Mouse (Mus musculus): ENCODE data around the gene Cnnm2. TPM values are rescaled to one million over a fixed set of nuclear protein-coding genes. Genes with fewer than 3 reads are reported as not detected.

The Cnnm2 gene
- total RNA-seq, 2 experiments from 2014 or later, result 2.4 to 6.9 TPM

GRCm38 (mm10) chr19:46877886-46878285 lies 116.5 kb downstream of the Cnnm2 start:
- ATAC-seq (ENCODE audit: poor library complexity, severe bottlenecking), result no peak

- ATAC-seq (ENCODE audit: poor library complexity, severe bottlenecking), result peak; percentile 59
Observed at GRCm38 (mm10) chr19:46878346-46878745, 117.0 kb downstream of the Cnnm2 start.

- ATAC-seq (ENCODE audit: poor library complexity, severe bottlenecking), result no peak
Observed at GRCm38 (mm10) chr19:46879876-46880275, 118.5 kb downstream of the Cnnm2 start.

GRCm38 (mm10) chr19:46885365-46885764 lies 124.0 kb downstream of the Cnnm2 start:
- ATAC-seq (ENCODE audit: poor library complexity, severe bottlenecking), result no peak

- no peak for ATAC-seq (ENCODE audit: poor library complexity, severe bottlenecking)
Observed at GRCm38 (mm10) chr19:46886826-46887225, 125.4 kb downstream of the Cnnm2 start.

GRCm38 (mm10) chr19:46887811-46888527 lies 126.6 kb downstream of the Cnnm2 start:
- ATAC-seq (ENCODE audit: poor library complexity, severe bottlenecking), result peak; percentile 76

GRCm38 (mm10) chr19:46889666-46890065 lies 128.3 kb downstream of the Cnnm2 start:
- no peak for ATAC-seq (ENCODE audit: poor library complexity, severe bottlenecking)

GRCm38 (mm10) chr19:46890657-46891056 lies 129.3 kb downstream of the Cnnm2 start:
- no peak for ATAC-seq (ENCODE audit: poor library complexity, severe bottlenecking)

GRCm38 (mm10) chr19:46892856-46893255 lies 131.5 kb downstream of the Cnnm2 start:
- ATAC-seq (ENCODE audit: poor library complexity, severe bottlenecking), result no peak

- ATAC-seq (ENCODE audit: poor library complexity, severe bottlenecking), result no peak
Observed at GRCm38 (mm10) chr19:46893484-46893883, 132.1 kb downstream of the Cnnm2 start.

GRCm38 (mm10) chr19:46897135-46897534 lies 135.7 kb downstream of the Cnnm2 start:
- no peak for ATAC-seq (ENCODE audit: poor library complexity, severe bottlenecking)

- no peak for ATAC-seq (ENCODE audit: poor library complexity, severe bottlenecking)
Observed at GRCm38 (mm10) chr19:46898222-46898621, 136.8 kb downstream of the Cnnm2 start.

- peak; percentile 82 for ATAC-seq (ENCODE audit: poor library complexity, severe bottlenecking)
Observed at GRCm38 (mm10) chr19:46899306-46899705, 137.9 kb downstream of the Cnnm2 start.

- no peak for ATAC-seq (ENCODE audit: poor library complexity, severe bottlenecking)
Observed at GRCm38 (mm10) chr19:46899871-46900270, 138.5 kb downstream of the Cnnm2 start.

- no peak for ATAC-seq (ENCODE audit: poor library complexity, severe bottlenecking)
Observed at GRCm38 (mm10) chr19:46900786-46901185, 139.4 kb downstream of the Cnnm2 start.

GRCm38 (mm10) chr19:46901323-46901722 lies 139.9 kb downstream of the Cnnm2 start:
- peak; percentile 85 for ATAC-seq (ENCODE audit: poor library complexity, severe bottlenecking)

- ATAC-seq (ENCODE audit: poor library complexity, severe bottlenecking), result no peak
Observed at GRCm38 (mm10) chr19:46903379-46903778, 142.0 kb downstream of the Cnnm2 start.

- ATAC-seq (ENCODE audit: poor library complexity, severe bottlenecking), result no peak
Observed at GRCm38 (mm10) chr19:46904907-46905306, 143.5 kb downstream of the Cnnm2 start.

GRCm38 (mm10) chr19:46905383-46905782 lies 144.0 kb downstream of the Cnnm2 start:
- ATAC-seq (ENCODE audit: poor library complexity, severe bottlenecking), result no peak

GRCm38 (mm10) chr19:46905971-46906370 lies 144.6 kb downstream of the Cnnm2 start:
- ATAC-seq (ENCODE audit: poor library complexity, severe bottlenecking), result no peak

GRCm38 (mm10) chr19:46908207-46908606 lies 146.8 kb downstream of the Cnnm2 start:
- ATAC-seq (ENCODE audit: poor library complexity, severe bottlenecking), result no peak

GRCm38 (mm10) chr19:46908977-46909376 lies 147.6 kb downstream of the Cnnm2 start:
- ATAC-seq (ENCODE audit: poor library complexity, severe bottlenecking), result no peak

GRCm38 (mm10) chr19:46911492-46911891 lies 150.1 kb downstream of the Cnnm2 start:
- ATAC-seq (ENCODE audit: poor library complexity, severe bottlenecking), result no peak
